Mouse (Mus musculus): ENCODE results near the gene Eif1.
A peak's percentile ranks its signal among the peaks of the same experiment; 100 is the strongest.
"Not testable (repeated sequence)": the region's sequence is repeated elsewhere in the genome, so short reads cannot be mapped to it uniquely, and the experiment has no call there.

The Eif1 gene

GRCm38 (mm10) chr11:100312096-100312679, 7.5 kb upstream of the Eif1 start:
- no peak for DNase-seq (ENCODE audit: extremely low spot score, low read depth, low spot score)

DNA sequence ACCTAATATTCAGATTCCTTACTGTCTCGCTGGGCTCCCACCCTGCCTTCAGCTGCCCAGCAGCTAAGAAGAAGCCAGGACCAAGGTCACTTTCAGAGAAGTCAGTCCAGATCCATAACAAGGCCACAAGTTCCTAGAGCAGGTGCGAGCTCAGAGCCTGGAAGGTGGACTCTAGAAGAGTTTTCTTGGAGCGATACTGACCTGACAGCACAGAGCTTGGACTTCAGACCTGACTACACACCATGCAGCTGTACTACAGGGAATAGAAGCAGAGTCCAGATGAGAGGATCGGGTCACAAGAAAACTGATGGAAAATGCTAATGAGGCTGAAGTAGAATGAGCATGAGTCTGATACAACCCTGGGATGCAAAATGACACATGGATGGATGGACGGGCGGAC, 6.3 kb upstream of the Eif1 start:
- no peak for DNase-seq (ENCODE audit: extremely low spot score, low read depth, low spot score)

GRCm38 (mm10) chr11:100315439-100315838, 4.2 kb upstream of the Eif1 start:
- no peak for DNase-seq (ENCODE audit: extremely low spot score, low read depth, low spot score)

GRCm38 (mm10) chr11:100317826-100318380, 1.8 kb upstream of the Eif1 start:
- no peak for DNase-seq (ENCODE audit: extremely low spot score, low read depth, low spot score)

- no peak for DNase-seq (ENCODE audit: extremely low spot score, low read depth, low spot score)
These were observed 895 bp upstream of the Eif1 start for GRCm38 (mm10) chr11:100318529-100319451.

- DNase-seq (ENCODE audit: extremely low spot score, low read depth, low spot score): peak; percentile 82
These were observed 516 bp downstream of the Eif1 start for GRCm38 (mm10) chr11:100320172-100320630.

GRCm38 (mm10) chr11:100320701-100321410, 1.2 kb downstream of the Eif1 start:
- DNase-seq (ENCODE audit: extremely low spot score, low read depth, low spot score): not testable (repeated sequence)

GRCm38 (mm10) chr11:100321479-100322305, 2.0 kb downstream of the Eif1 start:
- DNase-seq (ENCODE audit: extremely low spot score, low read depth, low spot score): not testable (repeated sequence)

DNA sequence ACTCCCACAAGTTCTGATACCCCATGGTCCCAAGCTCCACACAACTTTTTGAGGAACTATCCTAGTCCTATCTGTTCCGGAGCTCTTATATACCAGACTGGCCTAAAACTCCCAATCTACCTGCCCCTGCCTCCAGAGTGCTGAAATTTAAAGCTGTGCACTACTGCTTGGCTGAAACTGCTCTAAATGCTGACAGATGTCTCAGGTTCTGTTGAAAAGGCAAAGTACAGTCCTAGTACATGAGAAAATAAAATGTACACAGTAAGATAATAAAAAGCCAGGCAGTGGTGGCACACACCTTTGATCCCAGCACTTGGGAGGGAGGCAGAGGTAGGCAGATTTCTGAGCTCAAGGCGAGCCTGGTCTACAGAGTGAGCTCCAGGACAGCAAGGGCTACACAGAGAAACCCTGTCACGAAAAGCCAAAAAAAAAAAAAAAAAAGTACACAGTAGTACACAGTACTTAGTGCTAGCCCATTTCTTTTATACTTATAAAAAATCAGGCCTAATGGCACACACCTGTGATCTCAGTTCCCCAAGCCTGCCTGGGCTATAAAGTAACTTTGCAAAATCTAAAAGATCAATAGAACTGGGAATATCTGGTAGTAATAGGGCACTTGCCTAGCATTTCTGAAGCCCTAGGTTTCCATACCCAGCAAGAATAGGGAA, 3.0 kb downstream of the Eif1 start:
- no peak for DNase-seq (ENCODE audit: extremely low spot score, low read depth, low spot score)

- DNase-seq (ENCODE audit: extremely low spot score, low read depth, low spot score): peak; percentile 76
These were observed 3.9 kb downstream of the Eif1 start for GRCm38 (mm10) chr11:100323578-100323977.

- no peak for DNase-seq (ENCODE audit: extremely low spot score, low read depth, low spot score)
These were observed 5.5 kb downstream of the Eif1 start for GRCm38 (mm10) chr11:100325062-100325629.

DNA sequence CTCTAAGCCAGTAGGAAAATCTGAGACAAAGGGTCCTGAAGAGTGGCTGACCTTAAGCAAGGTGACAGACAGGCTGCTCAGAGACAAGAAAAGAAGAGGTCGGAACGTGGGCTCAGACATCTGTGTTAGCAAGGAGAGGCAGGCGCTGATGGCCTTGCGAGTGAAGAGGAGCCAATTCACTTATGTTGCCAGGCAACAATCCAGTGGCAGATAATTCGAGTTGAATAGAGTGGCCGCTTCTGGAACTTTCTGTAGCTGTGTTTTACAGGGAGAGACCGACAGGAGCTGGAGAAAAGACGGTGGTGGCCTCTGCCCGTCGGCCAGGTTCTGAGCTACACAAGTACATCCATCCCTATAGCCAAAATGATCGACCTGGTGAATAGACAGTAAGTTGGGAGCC, 7.6 kb downstream of the Eif1 start:
- DNase-seq (ENCODE audit: extremely low spot score, low read depth, low spot score): no peak

GRCm38 (mm10) chr11:100327761-100328160, 8.1 kb downstream of the Eif1 start:
- no peak for DNase-seq (ENCODE audit: extremely low spot score, low read depth, low spot score)

GRCm38 (mm10) chr11:100330235-100330634, 10.6 kb downstream of the Eif1 start:
- no peak for DNase-seq (ENCODE audit: extremely low spot score, low read depth, low spot score)

DNA sequence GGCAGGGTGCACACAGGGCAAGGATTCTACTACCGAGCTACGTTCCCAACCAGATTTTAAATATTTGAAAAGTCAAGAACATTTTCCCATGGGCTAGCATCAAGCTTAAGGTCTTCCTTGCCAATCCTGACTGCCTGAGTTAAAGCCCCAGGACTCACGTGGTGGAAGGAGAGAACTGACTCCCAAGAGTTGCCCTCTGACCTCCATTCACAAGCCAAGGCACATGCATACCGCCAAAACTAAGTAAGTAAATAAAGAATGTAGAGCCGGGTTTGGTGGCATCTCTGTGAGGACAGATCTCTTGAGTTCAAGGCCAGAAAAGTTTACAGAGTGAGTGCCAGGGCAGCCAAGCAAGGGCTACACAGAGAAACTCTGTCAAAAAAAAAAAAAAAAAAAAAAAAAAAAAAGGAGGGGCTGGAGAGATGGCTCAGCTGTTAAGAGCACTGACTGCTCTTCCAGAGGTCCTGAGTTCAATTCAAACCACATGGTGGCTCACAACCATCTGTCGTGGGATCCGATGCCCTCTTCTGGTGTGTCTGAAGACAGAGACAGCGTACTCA, 11.2 kb downstream of the Eif1 start:
- DNase-seq (ENCODE audit: extremely low spot score, low read depth, low spot score): not testable (repeated sequence)

GRCm38 (mm10) chr11:100332766-100333515, 13.3 kb downstream of the Eif1 start:
- no peak for DNase-seq (ENCODE audit: extremely low spot score, low read depth, low spot score)

DNA sequence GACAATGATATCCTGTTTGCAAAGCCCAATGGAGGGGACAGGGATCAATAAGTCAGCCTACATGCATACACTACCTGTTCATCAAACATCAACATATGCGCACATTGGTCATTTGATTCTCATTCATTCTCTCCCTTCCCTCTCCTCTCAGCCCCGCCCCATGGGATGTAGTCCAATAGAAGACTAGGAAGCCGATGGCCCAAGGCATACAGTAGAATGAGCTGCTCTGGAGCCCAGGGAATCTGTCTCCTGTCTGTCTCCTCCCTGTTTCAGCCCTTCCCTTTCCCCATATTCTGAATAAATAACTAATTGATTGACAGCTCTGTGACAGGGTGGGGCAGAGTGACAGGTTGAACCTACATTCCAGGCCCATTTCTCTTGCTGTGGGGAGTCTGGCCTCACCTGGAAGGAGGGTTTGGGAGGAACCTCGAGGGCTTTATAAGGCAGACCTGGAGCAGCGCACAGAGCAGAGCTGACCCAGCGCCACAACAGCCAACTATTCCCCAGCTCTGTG, 14.3 kb downstream of the Eif1 start, which contains the start of gene Gast:
TSS of gene Gast (plus strand) at position 464 of the 514 bp plus-strand sequence.
- DNase-seq (ENCODE audit: extremely low spot score, low read depth, low spot score): no peak

GRCm38 (mm10) chr11:100335731-100336130, 16.0 kb downstream of the Eif1 start:
- no peak for DNase-seq (ENCODE audit: extremely low spot score, low read depth, low spot score)
